Mouse (Mus musculus): ENCODE measurements around the gene Tmem120a. TPM values are rescaled to one million over a fixed set of nuclear protein-coding genes. Genes with fewer than 3 reads are reported as not detected.

The Tmem120a gene
- polyA plus RNA-seq, 1 experiment from 2014 or later = 44.8 TPM

GRCm38 (mm10) chr5:135730278-135730677 is 14.0 kb downstream of the Tmem120a start:
- H3K4me2 ChIP-seq (replicated peaks) = no peak overlapping the region
- peaks cover 55% of the 10 kb centered on the region for H3K36me3 ChIP-seq
- H3K4me3 ChIP-seq (replicated peaks) = no peak overlapping the region
- WGBS = 96% methylated on average over 10 of the region's 10 CpGs
- H3K27ac ChIP-seq = no peak overlapping the region
- no peaks in the 10 kb centered on the region for H3K9me3 ChIP-seq
- peaks cover 22% of the 10 kb centered on the region for H3K4me1 ChIP-seq (replicated peaks)
- H3K27me3 ChIP-seq (replicated peaks) = no peaks in the 10 kb centered on the region
- no peak for ATAC-seq
- no peak overlapping the region for H3K9ac ChIP-seq

- ATAC-seq = no peak
- Histone ChIP-seq H3K4me2 (replicated peaks) (no peak overlapping the region), H3K27ac (no peak overlapping the region), H3K4me1 (replicated peaks) (peaks cover 31% of the 10 kb centered on the region), H3K27me3 (replicated peaks) (no peaks in the 10 kb centered on the region), H3K36me3 (peaks cover 47% of the 10 kb centered on the region), H3K9ac (no peak overlapping the region), H3K4me3 (replicated peaks) (no peak overlapping the region), H3K9me3 (no peaks in the 10 kb centered on the region)
- 92% methylated on average over 13 of the region's 13 CpGs for WGBS
These were observed 14.9 kb downstream of the Tmem120a start for GRCm38 (mm10) chr5:135729351-135729750.

GRCm38 (mm10) chr5:135728361-135728760 is 15.9 kb downstream of the Tmem120a start:
- H3K9me3 ChIP-seq = no peaks in the 10 kb centered on the region
- H3K27me3 ChIP-seq (replicated peaks) = no peaks in the 10 kb centered on the region
- no peak overlapping the region for H3K9ac ChIP-seq
- peaks cover 31% of the 10 kb centered on the region for H3K4me1 ChIP-seq (replicated peaks)
- 90% methylated on average over 13 of the region's 13 CpGs for WGBS
- H3K27ac ChIP-seq = no peak overlapping the region
- no peak for ATAC-seq
- no peak overlapping the region for H3K4me2 ChIP-seq (replicated peaks)
- H3K36me3 ChIP-seq = peaks cover 37% of the 10 kb centered on the region
- H3K4me3 ChIP-seq (replicated peaks) = no peak overlapping the region

- Histone ChIP-seq H3K9ac (no peak overlapping the region), H3K27ac (no peak overlapping the region), H3K27me3 (replicated peaks) (no peaks in the 10 kb centered on the region), H3K4me2 (replicated peaks) (no peak overlapping the region), H3K36me3 (peaks cover 32% of the 10 kb centered on the region), H3K4me3 (replicated peaks) (no peak overlapping the region), H3K4me1 (replicated peaks) (peaks cover 34% of the 10 kb centered on the region), H3K9me3 (no peaks in the 10 kb centered on the region)
- 89% methylated on average over 9 of the region's 9 CpGs for WGBS
- no peak for ATAC-seq
These were observed 16.4 kb downstream of the Tmem120a start for GRCm38 (mm10) chr5:135727871-135728270.

- peak; percentile 25; the same call in 1 of the 2 replicates for ATAC-seq
- no peaks in the 10 kb centered on the region for H3K9me3 ChIP-seq
- H3K27ac ChIP-seq = 0 out of 2 replicates have a peak overlapping the region, but pooled peaks have one; percentile 40
- peaks cover 34% of the 10 kb centered on the region for H3K4me1 ChIP-seq (replicated peaks)
- no peaks in the 10 kb centered on the region for H3K27me3 ChIP-seq (replicated peaks)
- H3K4me2 ChIP-seq (replicated peaks) = peak overlapping the region; percentile 51; the same call in 1 of the 2 replicates
- H3K36me3 ChIP-seq = peaks cover 22% of the 10 kb centered on the region
- no peak overlapping the region for H3K4me3 ChIP-seq (replicated peaks)
- 79% methylated on average over 2 of the region's 2 CpGs for WGBS
- H3K9ac ChIP-seq = peak overlapping the region; percentile 46
These were observed 17.5 kb downstream of the Tmem120a start for GRCm38 (mm10) chr5:135726641-135727346.

- Histone ChIP-seq H3K4me2 (replicated peaks) (peak overlapping the region; percentile 51), H3K4me3 (replicated peaks) (peak overlapping the region; percentile 19; the same call in 1 of the 2 replicates), H3K4me1 (replicated peaks) (peaks cover 34% of the 10 kb centered on the region), H3K9me3 (no peaks in the 10 kb centered on the region), H3K9ac (peak overlapping the region; percentile 46), H3K36me3 (peaks cover 14% of the 10 kb centered on the region), H3K27me3 (replicated peaks) (no peaks in the 10 kb centered on the region), H3K27ac (peak overlapping the region; percentile 69)
- 42% methylated on average over 6 of the region's 6 CpGs for WGBS
- ATAC-seq = no peak
These were observed 18.3 kb downstream of the Tmem120a start for GRCm38 (mm10) chr5:135725991-135726390.

- Histone ChIP-seq H3K9ac (peak overlapping the region; percentile 46), H3K27me3 (replicated peaks) (no peaks in the 10 kb centered on the region), H3K4me1 (replicated peaks) (peaks cover 34% of the 10 kb centered on the region), H3K4me3 (replicated peaks) (peak overlapping the region; percentile 19; the same call in 1 of the 2 replicates), H3K9me3 (no peaks in the 10 kb centered on the region), H3K4me2 (replicated peaks) (peak overlapping the region; percentile 51), H3K36me3 (peaks cover 8% of the 10 kb centered on the region), H3K27ac (peak overlapping the region; percentile 69)
- 32% methylated on average over 8 of the region's 8 CpGs for WGBS
- peak; percentile 79 for ATAC-seq
These were observed 18.8 kb downstream of the Tmem120a start for GRCm38 (mm10) chr5:135725391-135725841.

GRCm38 (mm10) chr5:135724536-135725322 is 19.5 kb downstream of the Tmem120a start:
- Histone ChIP-seq H3K4me2 (replicated peaks) (peak overlapping the region; percentile 51), H3K27me3 (replicated peaks) (no peaks in the 10 kb centered on the region), H3K27ac (peak overlapping the region; percentile 69), H3K9me3 (no peaks in the 10 kb centered on the region), H3K9ac (no peak overlapping the region), H3K36me3 (peaks cover 4% of the 10 kb centered on the region; the same call in 1 of the 2 replicates), H3K4me1 (replicated peaks) (peaks cover 34% of the 10 kb centered on the region), H3K4me3 (replicated peaks) (no peak overlapping the region)
- peak; percentile 48 for ATAC-seq
- 23% methylated on average over 9 of the region's 9 CpGs for WGBS

GRCm38 (mm10) chr5:135723165-135723751 is 21.0 kb downstream of the Tmem120a start:
- Histone ChIP-seq H3K4me3 (replicated peaks) (no peak overlapping the region), H3K9ac (no peak overlapping the region), H3K9me3 (no peaks in the 10 kb centered on the region), H3K4me1 (replicated peaks) (peaks cover 34% of the 10 kb centered on the region), H3K27ac (no peak overlapping the region), H3K27me3 (replicated peaks) (no peaks in the 10 kb centered on the region), H3K36me3 (0 out of 2 replicates have a peak, but pooled peaks cover 4% of the 10 kb centered on the region), H3K4me2 (replicated peaks) (no peak overlapping the region)
- ATAC-seq = no peak
- WGBS = 50% methylated on average over 3 of the region's 3 CpGs

GRCm38 (mm10) chr5:135722121-135722520 is 22.1 kb downstream of the Tmem120a start:
- 79% methylated on average over 11 of the region's 11 CpGs for WGBS
- H3K9ac ChIP-seq = no peak overlapping the region
- no peak overlapping the region for H3K27ac ChIP-seq
- ATAC-seq = no peak
- H3K4me3 ChIP-seq (replicated peaks) = no peak overlapping the region
- H3K4me1 ChIP-seq (replicated peaks) = peaks cover 31% of the 10 kb centered on the region
- H3K36me3 ChIP-seq = 0 out of 2 replicates have a peak, but pooled peaks cover 7% of the 10 kb centered on the region
- no peaks in the 10 kb centered on the region for H3K9me3 ChIP-seq
- H3K27me3 ChIP-seq (replicated peaks) = no peaks in the 10 kb centered on the region
- H3K4me2 ChIP-seq (replicated peaks) = no peak overlapping the region

- H3K27ac ChIP-seq = no peak overlapping the region
- no peak overlapping the region for H3K4me2 ChIP-seq (replicated peaks)
- 92% methylated on average over 8 of the region's 8 CpGs for WGBS
- H3K36me3 ChIP-seq = 0 out of 2 replicates have a peak, but pooled peaks cover 15% of the 10 kb centered on the region
- no peaks in the 10 kb centered on the region for H3K27me3 ChIP-seq (replicated peaks)
- H3K9ac ChIP-seq = no peak overlapping the region
- H3K4me1 ChIP-seq (replicated peaks) = peaks cover 21% of the 10 kb centered on the region
- no peaks in the 10 kb centered on the region for H3K9me3 ChIP-seq
- H3K4me3 ChIP-seq (replicated peaks) = no peak overlapping the region
- no peak for ATAC-seq
These were observed 23.2 kb downstream of the Tmem120a start for GRCm38 (mm10) chr5:135721076-135721475.

- 0 out of 2 replicates have a peak, but pooled peaks cover 18% of the 10 kb centered on the region for H3K36me3 ChIP-seq
- H3K4me3 ChIP-seq (replicated peaks) = no peak overlapping the region
- 74% methylated on average over 3 of the region's 3 CpGs for WGBS
- H3K9me3 ChIP-seq = no peaks in the 10 kb centered on the region
- no peak overlapping the region for H3K9ac ChIP-seq
- H3K27me3 ChIP-seq (replicated peaks) = no peaks in the 10 kb centered on the region
- no peak overlapping the region for H3K27ac ChIP-seq
- ATAC-seq = no peak
- no peak overlapping the region for H3K4me2 ChIP-seq (replicated peaks)
- peaks cover 11% of the 10 kb centered on the region for H3K4me1 ChIP-seq (replicated peaks)
These were observed 24.1 kb downstream of the Tmem120a start for GRCm38 (mm10) chr5:135720121-135720520.

All from intestine, embryonic 15.5 days (tissue).